Mouse (Mus musculus): ENCODE data around the gene Nfix.

DNA sequence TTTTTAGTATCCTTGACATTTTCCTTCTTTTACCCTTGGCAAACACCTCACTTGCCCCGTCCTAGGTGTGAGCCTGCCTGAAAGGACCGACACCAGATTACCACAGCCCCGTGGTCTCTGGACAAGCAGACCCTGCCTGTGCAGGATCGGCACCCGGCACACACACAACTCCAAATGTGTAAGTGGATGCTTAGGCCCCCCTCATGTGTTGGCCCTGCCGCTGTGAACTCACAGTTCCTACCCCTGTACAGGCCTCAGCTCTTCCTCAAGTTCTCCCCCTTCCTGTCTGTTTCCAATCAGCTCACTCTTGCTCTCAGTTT lies 77.7 kb downstream of the Nfix start:
- no peak for TF ChIP-seq CTCF (conservative IDR thresholded peaks at IDR 0.05; ENCODE audit: low read length)
- no peak for TF ChIP-seq POU5F1 (IDR thresholded peaks at IDR 0.05; ENCODE audit: borderline replicate concordance, low read length)
